Mouse (Mus musculus) testis, adult 2 months (tissue): Measurements from ENCODE around the gene Snrk.

Experiments used
- CTCF ChIP-seq: fragments of 200-500 bp; IDR thresholded peaks from 2 replicates; pipeline ENCODE4 v1.5.1; 2012; ENCODE audit warnings: low read depth, mild to moderate bottlenecking, inconsistent platforms, low read length, moderate library complexity; ENCODE audit not compliant: control insufficient read depth, insufficient read depth, insufficient replicate concordance
- POLR2A ChIP-seq: fragments of 200-500 bp; IDR thresholded peaks from 2 replicates; pipeline ENCODE4 v1.6.1; 2012; ENCODE audit warnings: low read depth, mild to moderate bottlenecking, inconsistent platforms, low read length, moderate library complexity; ENCODE audit not compliant: control insufficient read depth

DNA sequence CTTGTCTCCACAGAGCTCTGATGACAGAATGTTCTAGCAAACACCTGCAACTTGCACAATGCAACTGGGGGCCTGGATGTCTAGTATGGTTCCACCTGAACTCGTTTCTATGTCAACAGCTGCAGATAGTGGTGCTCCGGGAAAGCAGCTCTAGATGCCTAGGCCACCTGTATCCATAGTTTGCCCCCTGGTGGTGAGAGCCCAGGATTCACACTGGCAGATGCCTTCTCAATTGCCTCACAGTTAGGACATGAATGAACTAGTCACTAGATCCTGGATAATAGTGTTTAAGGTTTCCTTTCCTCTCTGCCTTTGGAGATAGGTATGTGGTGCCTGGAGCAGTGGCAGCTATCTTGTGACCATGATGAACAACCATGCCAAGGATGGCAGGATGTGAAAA, 68.0 kb downstream of the Snrk start:
- TF ChIP-seq CTCF = peak; percentile 53; the same call in 1 of the 2 replicates
- TF ChIP-seq POLR2A = no peak
